Mouse (Mus musculus) limb, embryonic 11.5 days (tissue): Measurements from ENCODE around the gene Gm49384. TPM values are rescaled to one million over a fixed set of nuclear protein-coding genes. Genes with fewer than 3 reads are reported as not detected.

Experiments
- microRNA-seq: library from miRNA; unstranded; fragments of <30 nt; microRNA quantifications from one replicate; pipeline ENCODE4, GENCODE M21; 2016
- polyA plus RNA-seq: library from polyadenylated mRNA; unstranded; fragments of >200 nt; fragmentation: Nextera tagmentation; extraction: Ambion mirVana; gene quantifications from 2 replicates; pipeline ENCODE4 v1.2.1, GENCODE M21; 2014

Gene Gm49384
- polyA plus RNA-seq, 1 experiment from 2014 or later: 43.5 TPM

Small RNA genes lying within 50 kb of the gene (microRNA-seq; reads per million reads assigned to microRNA genes)
- gene Gm47287 (not detected), gene Gm47295 (not detected)

Other genes with a start within 250 kb of the Gm49384 start
- 1,587 and 1,677 TPM in 2 replicates for gene Rps29, start 45.1 kb downstream of the Gm49384 start, polyA plus RNA-seq
- 30.1 and 30.9 TPM in 2 replicates for gene Lrr1, start 35.5 kb downstream of the Gm49384 start, polyA plus RNA-seq
- gene Rpl36al, start 20.2 kb downstream of the Gm49384 start, polyA plus RNA-seq: 561 and 598 TPM in 2 replicates
- 32.3 and 33.6 TPM in 2 replicates for gene Mgat2, start 20.1 kb downstream of the Gm49384 start, polyA plus RNA-seq
- gene Gm49383, start 7.2 kb downstream of the Gm49384 start, polyA plus RNA-seq: 41.6 and 45.6 TPM in 2 replicates
- gene Dnaaf2, start 5.8 kb downstream of the Gm49384 start, polyA plus RNA-seq: 15.0 and 16.2 TPM in 2 replicates
- 32.7 and 38.4 TPM in 2 replicates for gene Pole2, start 23.9 kb upstream of the Gm49384 start, polyA plus RNA-seq
- gene Klhdc1, start 36.9 kb upstream of the Gm49384 start, polyA plus RNA-seq: 1.7 and 4.7 TPM in 2 replicates
- 200 and 207 TPM in 2 replicates for gene Klhdc2, start 92.4 kb upstream of the Gm49384 start, polyA plus RNA-seq
- gene Nemf, start 152.9 kb upstream of the Gm49384 start, polyA plus RNA-seq: 87.8 and 91.8 TPM in 2 replicates
- gene Arf6, start 167.9 kb upstream of the Gm49384 start, polyA plus RNA-seq: 51.6 and 54.5 TPM in 2 replicates
- 1.0 and 1.4 TPM in 2 replicates for gene Gm9887, start 168.2 kb upstream of the Gm49384 start, polyA plus RNA-seq